Mouse (Mus musculus) effector memory CD4-positive, alpha-beta T cell, adult 5 months (primary cell): ENCODE measurements around the gene Olfr1308. TPM values are rescaled to one million over a fixed set of nuclear protein-coding genes. Genes with fewer than 3 reads are reported as not detected.

Source experiments
- polyA plus RNA-seq: library from polyadenylated mRNA; unstranded; fragments of 100-300 nt; shearing (Covaris generic); gene quantifications from one replicate; pipeline ENCODE4 v1.2.1, GENCODE M21; 2017

Olfr1308 gene
- polyA plus RNA-seq: not detected

GRCm38 (mm10) chr2:111964844-111965243, at the start of gene Olfr1308:
TSS of gene Olfr1308 (minus strand) at chr2:111964944.

GRCm38 (mm10) chr2:112012608-112013007, 47.9 kb upstream of the Olfr1308 start, which contains the start of gene Olfr1310:
TSS of gene Olfr1310 (minus strand) at chr2:112012708.

GRCm38 (mm10) chr2:111990181-111990580, 25.4 kb upstream of the Olfr1308 start, which contains the start of gene Olfr1309:
TSS of gene Olfr1309 (minus strand) at chr2:111990281.

GRCm38 (mm10) chr2:111949340-111949739, 15.4 kb downstream of the Olfr1308 start, which contains the start of gene Olfr1307:
TSS of gene Olfr1307 (minus strand) at chr2:111949440.

GRCm38 (mm10) chr2:111916171-111916570, 48.6 kb downstream of the Olfr1308 start, which contains the start of gene Olfr1306:
TSS of gene Olfr1306 (minus strand) at chr2:111916271.

Other genes with a start within 250 kb of the Olfr1308 start
- gene Olfr1301, start 213.9 kb downstream of the Olfr1308 start, polyA plus RNA-seq: not detected
- not detected for gene Olfr1302, start 187.5 kb downstream of the Olfr1308 start, polyA plus RNA-seq
- gene Olfr1303, start 144.6 kb downstream of the Olfr1308 start, polyA plus RNA-seq: not detected
- gene Olfr1305, start 87.8 kb downstream of the Olfr1308 start, polyA plus RNA-seq: not detected
- not detected for gene Olfr1306, start 48.7 kb downstream of the Olfr1308 start, polyA plus RNA-seq
- 0.07 TPM for gene Olfr1307, start 15.5 kb downstream of the Olfr1308 start, polyA plus RNA-seq
- not detected for gene Olfr1309, start 25.3 kb upstream of the Olfr1308 start, polyA plus RNA-seq
- gene Olfr1310, start 47.8 kb upstream of the Olfr1308 start, polyA plus RNA-seq: not detected
- not detected for gene Olfr1311, start 59.5 kb upstream of the Olfr1308 start, polyA plus RNA-seq
- gene Olfr1312, start 85.3 kb upstream of the Olfr1308 start, polyA plus RNA-seq: 0.17 TPM
- not detected for gene Olfr1313, start 112.9 kb upstream of the Olfr1308 start, polyA plus RNA-seq
- not detected for gene Olfr1314, start 131.8 kb upstream of the Olfr1308 start, polyA plus RNA-seq
- gene Olfr1315-ps1, start 150.5 kb upstream of the Olfr1308 start, polyA plus RNA-seq: not detected
- gene Olfr1316, start 170.0 kb upstream of the Olfr1308 start, polyA plus RNA-seq: not detected
- not detected for gene Olfr1317, start 175.4 kb upstream of the Olfr1308 start, polyA plus RNA-seq
- gene Olfr1318, start 189.3 kb upstream of the Olfr1308 start, polyA plus RNA-seq: not detected